Comparison of ENCODE assay signal across 23 mouse cellular contexts in genomic region chr3:58205526-58205925, GRCm38 (mm10).
DNase-seq lines count a peak whose midpoint lies in the region; TF ChIP-seq lines count a peak whose summit lies in the region.
"Had no signal": no experiment of that assay in that cellular context is flagged by ENCODE, and none has a peak within 500 bp of the region (broad histone marks: within the 10 kb centered on the region; RNA-seq: fewer than 3 reads in every experiment).

No protein-coding gene starts in this region.

- no peak for TF ChIP-seq CTCF in gastrocnemius, adult 2 months (IDR thresholded peaks at IDR 0.05)
- no peak for TF ChIP-seq CTCF in lung, adult 2 months (IDR thresholded peaks at IDR 0.05; ENCODE audit: insufficient read depth, low read length)

- peak overlapping the region; percentile 59 for H3K27ac ChIP-seq in gastrocnemius, adult 2 months
- H3K27ac ChIP-seq: embryonic facial prominence, embryonic 15.5 days; forebrain, embryonic 12.5 days; forebrain, embryonic 15.5 days; hindbrain, embryonic 14.5 days; hindbrain, postnatal 0 days had no signal

- 81% methylated on average over 2 of the region's 2 CpGs for WGBS in lung, adult 2 months

- intact Hi-C loops in gastrocnemius, adult 2 months (cut with DNase I): no loop called here
- intact Hi-C loops in heart, postnatal 36 days (cut with DNase I): no loop called here

- no peaks in the 10 kb centered on the region for H3K4me1 ChIP-seq in lung, adult 2 months (ENCODE audit: control insufficient read depth, insufficient read depth, low read length)
- H3K4me1 ChIP-seq: forebrain, embryonic 15.5 days had no signal

- TF ChIP-seq POLR2A in lung, adult 2 months (IDR thresholded peaks at IDR 0.05; ENCODE audit: borderline replicate concordance, extremely low read depth, low read depth, low read length): no peak

- no peak overlapping the region for H3K4me3 ChIP-seq in gastrocnemius, adult 2 months
- H3K4me3 ChIP-seq in lung, adult 2 months (replicated peaks; ENCODE audit: extremely low read depth, low read depth, low read length): no peak overlapping the region
- H3K4me3 ChIP-seq: embryonic facial prominence, embryonic 15.5 days; erythroblast, embryonic 14.5 days; forebrain, embryonic 12.5 days; forebrain, embryonic 15.5 days had no signal

- no peak for DNase-seq in gastrocnemius, adult 2 months
- DNase-seq in gastrocnemius, postnatal 10 days: no peak
- DNase-seq in lung, postnatal 10 days: peak; percentile 29
- no peak for DNase-seq in lung, adult 2 months
- peak; percentile 69 for DNase-seq in adipocyte (ENCODE audit: low spot score)
- DNase-seq in left cerebral cortex, adult 11 months (ENCODE audit: low spot score): no peak
- no peak for DNase-seq in heart, postnatal 36 days
- DNase-seq: adrenal gland, adult 8-10 months; adrenal gland, postnatal 25 days; cerebellum, adult 11-12 months; cerebellum, adult 8-10 months; cerebellum, postnatal 10 days; cerebellum, postnatal 36 days; embryo, embryonic 11 days; gastrocnemius, postnatal 14 days; heart, adult 11 months; heart, postnatal 4 days had no signal

Comparison
In these comparisons a context has a peak if more than half of its experiments do, and no peak if none do; other contexts are left out.
1. DNase-seq: peak in lung, postnatal 10 days (single experiment) and adipocyte (single experiment); none in gastrocnemius, adult 2 months (single experiment), gastrocnemius, postnatal 10 days (single experiment), lung, adult 2 months (single experiment), left cerebral cortex, adult 11 months (single experiment) and heart, postnatal 36 days (0 of 2).